Mouse (Mus musculus): ENCODE measurements around the gene Asnsd1. TPM values are rescaled to one million over a fixed set of nuclear protein-coding genes. Genes with fewer than 3 reads are reported as not detected.

The Asnsd1 gene
- 44.4 TPM for polyA plus RNA-seq (2014; fragmentation: Illumina TruSeq; extraction: RNeasy Lipid Tissue Mini Kit (QIAGEN cat#74804); ENCODE audit: low read depth, low replicate concordance)

DNA sequence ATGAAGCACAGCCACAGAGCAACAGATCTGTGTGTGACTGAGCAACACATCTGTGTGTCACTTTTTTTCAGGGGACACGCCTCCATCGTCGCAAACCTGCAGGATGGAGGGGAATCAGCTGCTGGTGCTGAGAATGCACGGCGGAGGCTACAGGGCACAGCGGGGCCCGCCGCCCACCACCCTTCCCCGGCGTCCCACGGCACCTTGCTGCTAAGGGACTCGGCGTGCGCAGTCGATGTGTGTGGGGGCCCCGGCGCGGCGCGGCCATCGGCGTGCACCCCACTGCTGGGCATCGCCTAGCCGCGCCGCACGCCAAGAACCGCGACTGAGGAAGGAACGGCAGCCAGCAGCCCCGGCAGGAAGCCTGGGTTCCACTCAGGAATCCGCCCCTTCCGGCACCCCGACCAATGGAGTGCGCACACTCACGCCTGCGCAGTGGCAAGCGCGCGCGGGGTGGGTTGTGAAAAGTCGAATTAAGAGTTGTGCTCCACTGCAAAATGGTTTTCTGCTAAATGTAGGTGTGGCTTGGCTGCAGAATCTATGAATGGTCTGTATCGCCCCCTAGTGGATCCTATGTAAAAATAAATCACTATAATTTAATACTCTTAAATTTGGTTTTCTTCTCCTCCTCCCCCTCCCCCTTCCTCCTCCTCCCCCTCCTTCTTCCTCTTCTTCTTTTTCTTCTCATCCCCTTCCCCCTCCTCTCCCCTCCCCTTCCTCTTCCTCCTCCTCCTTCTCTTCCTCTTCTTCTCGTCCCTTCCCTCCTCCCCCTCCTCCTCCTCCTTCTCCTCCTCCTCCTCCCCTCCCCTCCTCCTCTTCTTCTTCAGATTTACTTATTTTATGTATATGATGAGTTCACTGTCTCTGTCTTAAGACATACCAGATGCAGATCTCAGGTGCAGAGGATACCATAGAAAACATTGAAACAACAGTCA, at the start of gene Asnsd1, which contains the start of the genes Asdurf and Gm28551:
Gene Asnsd1, minus strand, starts transcription at position 426 of the 935 bp plus-strand sequence.
Gene Asdurf, minus strand, starts transcription at position 293 of the 935 bp plus-strand sequence.
Gene Gm28551, minus strand, starts transcription at position 341 of the 935 bp plus-strand sequence.

DNA sequence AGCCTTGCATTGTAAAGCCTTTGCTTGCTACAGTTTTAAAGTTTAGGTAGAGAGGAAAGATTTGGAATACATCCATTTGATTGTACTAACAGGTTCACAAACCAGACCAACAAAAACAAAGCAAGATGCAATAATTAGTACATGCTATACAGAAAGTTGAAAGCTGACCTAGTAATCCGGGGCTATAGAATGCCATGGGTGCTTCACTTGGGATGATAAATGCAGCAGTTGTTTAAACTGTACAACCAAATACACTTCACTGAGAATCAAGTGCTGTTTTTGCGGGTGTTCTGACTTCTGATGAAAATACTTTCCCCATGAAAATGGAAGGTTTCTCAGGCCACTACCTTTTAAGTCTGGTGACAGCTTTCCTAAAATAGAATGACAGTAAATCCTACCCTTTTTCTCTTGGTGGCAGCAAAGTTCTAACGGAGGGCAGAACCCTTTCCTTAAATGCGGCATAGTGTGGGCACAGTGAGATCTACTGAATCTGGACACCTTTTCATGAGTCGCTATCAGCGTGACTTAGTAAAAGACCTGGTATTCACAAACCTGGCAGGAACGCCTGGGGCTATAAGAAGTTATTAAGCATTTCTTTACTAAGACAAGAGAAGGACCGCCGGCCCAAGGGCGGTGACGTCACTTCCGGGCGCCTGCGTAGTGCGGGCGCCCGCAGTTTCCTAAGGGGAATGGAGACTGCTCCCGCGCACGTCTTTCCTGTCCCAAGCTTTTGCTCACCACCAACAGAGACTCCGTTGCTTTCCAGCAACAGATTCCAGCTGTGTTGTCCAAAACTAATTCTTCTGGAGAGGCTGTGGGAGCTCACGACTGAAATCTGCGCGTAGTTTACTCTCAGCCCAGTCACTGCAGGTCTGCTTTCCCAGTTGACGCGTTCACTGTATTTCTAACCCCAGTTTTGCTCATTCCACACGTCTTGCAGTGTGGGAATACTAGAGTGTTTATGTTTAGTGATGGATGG, 39.3 kb downstream of the Asnsd1 start, which contains the start of gene Osgepl1:
Gene Osgepl1, plus strand, starts transcription at position 636 of the 979 bp plus-strand sequence.

DNA sequence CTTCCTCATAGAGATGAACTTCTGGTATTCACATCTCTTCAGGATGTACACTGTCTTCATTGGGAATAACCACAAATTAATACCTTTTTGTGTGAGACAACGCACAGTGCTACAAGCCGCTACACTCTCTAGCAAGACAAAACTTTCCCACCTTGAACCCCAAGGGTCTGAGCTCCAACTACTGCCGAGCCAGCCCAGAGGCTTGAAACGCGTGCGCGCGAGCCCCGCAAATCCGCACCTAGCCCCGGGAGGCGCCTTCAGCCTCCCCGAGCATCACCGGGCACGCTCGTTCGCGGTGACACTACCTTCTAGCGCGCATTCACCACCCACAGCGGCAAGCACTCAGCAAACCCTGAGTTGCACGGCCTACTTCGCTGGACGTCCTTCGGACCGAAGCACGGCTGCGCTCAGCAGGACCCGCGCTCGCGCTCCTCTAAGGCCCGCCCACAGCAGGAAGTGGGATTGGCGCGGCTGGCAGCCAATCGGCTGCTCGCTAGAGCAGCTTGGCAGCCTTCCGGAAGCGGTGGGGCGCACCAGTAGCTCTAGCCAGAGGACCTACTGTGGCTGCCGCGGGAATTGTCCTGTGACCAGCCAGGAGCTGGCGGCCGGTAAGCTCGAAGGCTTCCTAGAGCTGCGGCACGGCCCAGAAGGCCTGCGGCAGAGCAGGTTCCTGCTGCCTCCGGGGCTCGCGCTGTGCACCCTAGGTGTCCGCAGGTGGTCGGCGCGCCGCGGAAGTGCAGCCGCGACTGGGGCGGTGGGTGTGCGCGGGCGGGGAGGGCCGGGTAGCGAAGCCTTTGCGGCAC, 55.8 kb downstream of the Asnsd1 start, which contains the start of the genes Pms1, Ormdl1 and Gm28778:
Gene Pms1, minus strand, starts transcription at position 438 of the 803 bp plus-strand sequence.
Gene Ormdl1, plus strand, starts transcription at position 515 of the 803 bp plus-strand sequence.
Gene Gm28778, plus strand, starts transcription at position 531 of the 803 bp plus-strand sequence.

Other genes starting within 250 kb of the Asnsd1 start
- gene 1700019A02Rik, start 165.1 kb downstream of the Asnsd1 start, polyA plus RNA-seq (2014; fragmentation: Illumina TruSeq; extraction: RNeasy Lipid Tissue Mini Kit (QIAGEN cat#74804); ENCODE audit: low read depth, low replicate concordance), result 8.0 TPM
- 2.2 TPM for gene Pms1, start 55.7 kb downstream of the Asnsd1 start, polyA plus RNA-seq (2014; fragmentation: Illumina TruSeq; extraction: RNeasy Lipid Tissue Mini Kit (QIAGEN cat#74804); ENCODE audit: low read depth, low replicate concordance)
- 23.9 TPM for gene Ormdl1, start 55.7 kb downstream of the Asnsd1 start, polyA plus RNA-seq (2014; fragmentation: Illumina TruSeq; extraction: RNeasy Lipid Tissue Mini Kit (QIAGEN cat#74804); ENCODE audit: low read depth, low replicate concordance)
- not detected for gene Gm28778, start 55.6 kb downstream of the Asnsd1 start, polyA plus RNA-seq (2014; fragmentation: Illumina TruSeq; extraction: RNeasy Lipid Tissue Mini Kit (QIAGEN cat#74804); ENCODE audit: low read depth, low replicate concordance)
- gene Osgepl1, start 39.1 kb downstream of the Asnsd1 start, polyA plus RNA-seq (2014; fragmentation: Illumina TruSeq; extraction: RNeasy Lipid Tissue Mini Kit (QIAGEN cat#74804); ENCODE audit: low read depth, low replicate concordance), result 14.9 TPM
- not detected for gene Asdurf, start 133 bp downstream of the Asnsd1 start, polyA plus RNA-seq (2014; fragmentation: Illumina TruSeq; extraction: RNeasy Lipid Tissue Mini Kit (QIAGEN cat#74804); ENCODE audit: low read depth, low replicate concordance)
- not detected for gene Gm28551, start 85 bp downstream of the Asnsd1 start, polyA plus RNA-seq (2014; fragmentation: Illumina TruSeq; extraction: RNeasy Lipid Tissue Mini Kit (QIAGEN cat#74804); ENCODE audit: low read depth, low replicate concordance)